Mouse (Mus musculus): Measurements from ENCODE around the gene Cltb. TPM values are rescaled to one million over a fixed set of nuclear protein-coding genes. Genes with fewer than 3 reads are reported as not detected.
"Not testable (repeated sequence)": the region's sequence is repeated elsewhere in the genome, so short reads cannot be mapped to it uniquely, and the experiment has no call there.

The Cltb gene
- 70.6 and 80.1 TPM in 2 replicates for total RNA-seq (2021)
- long read RNA-seq, experiment 1, transcript Cltb-202 (5 exons, 2,186 nt) = major isoform, 103 of 158 reads
- long read RNA-seq, experiment 1, partial matches to known transcripts = 5 of 158 reads
- long read RNA-seq, experiment 1, other reads (novel, unspliced or antisense) = 50 of 158 reads
- long read RNA-seq, experiment 2, transcript Cltb-202 (5 exons, 2,186 nt) = major isoform, 79 of 129 reads
- long read RNA-seq, experiment 2, partial matches to known transcripts = 0 of 129 reads
- long read RNA-seq, experiment 2, other reads (novel, unspliced or antisense) = 49 of 129 reads

DNA sequence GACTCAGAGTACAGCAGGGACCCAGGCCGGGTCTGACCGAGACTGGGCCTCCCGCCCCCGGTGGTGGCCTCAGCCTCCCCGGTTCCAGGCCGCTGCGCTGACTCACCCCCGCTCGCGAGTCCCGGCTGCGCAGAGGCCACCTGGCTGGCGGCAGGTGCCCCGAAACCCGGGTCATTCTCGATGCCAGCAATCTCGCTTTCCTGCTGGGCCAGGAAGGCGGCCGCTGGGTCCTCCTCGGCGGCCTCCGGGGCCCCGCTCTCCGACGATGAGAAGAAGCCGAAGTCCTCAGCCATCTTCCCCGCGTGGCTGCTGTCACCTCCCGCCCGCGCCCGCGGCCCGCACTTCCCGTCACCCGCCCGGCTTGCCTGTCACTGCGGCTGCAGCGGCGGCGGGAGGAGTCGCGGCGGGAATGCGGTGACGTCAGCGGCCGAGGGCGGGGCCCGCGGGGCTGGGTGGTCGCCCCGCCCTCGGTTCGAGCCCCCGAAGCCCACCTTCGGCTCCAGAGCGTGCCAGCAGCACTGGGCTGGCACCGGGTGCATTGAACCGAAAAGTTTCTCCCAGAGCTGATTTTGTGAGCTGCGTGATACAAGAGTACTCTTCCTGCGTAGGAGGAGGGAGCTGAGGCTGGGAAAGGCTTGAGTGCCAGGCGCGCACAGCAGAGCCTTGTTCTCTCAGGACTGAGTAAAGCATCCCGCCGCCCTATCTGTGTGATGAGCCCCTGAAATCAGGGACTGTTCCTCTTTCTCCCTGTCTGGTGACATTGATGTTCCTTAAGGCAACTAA lies at the start of gene Cltb:
Cltb (minus strand) TSS at position 373 of the 783 bp plus-strand sequence.
- peak; percentile 94 for DNase-seq

DNA sequence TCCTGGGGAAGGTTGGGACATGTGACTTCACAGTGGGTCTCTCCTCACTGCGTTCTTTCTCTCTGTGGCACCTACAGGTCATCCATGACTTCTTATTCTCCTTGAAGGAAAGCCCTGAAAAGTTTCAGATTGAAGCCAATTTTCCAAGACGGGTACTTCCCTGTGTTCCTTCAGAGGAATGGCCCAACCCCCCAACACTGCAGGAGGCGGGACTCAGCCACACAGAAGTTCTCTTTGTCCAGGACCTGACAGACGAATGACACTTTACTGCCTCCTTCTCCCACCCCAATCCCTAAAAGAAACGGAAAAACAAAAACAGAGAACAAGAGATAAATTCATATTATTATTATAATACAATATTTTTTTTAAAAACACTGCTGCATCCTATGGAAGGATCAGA lies 49.7 kb upstream of the Cltb start:
- no peak for DNase-seq

DNA sequence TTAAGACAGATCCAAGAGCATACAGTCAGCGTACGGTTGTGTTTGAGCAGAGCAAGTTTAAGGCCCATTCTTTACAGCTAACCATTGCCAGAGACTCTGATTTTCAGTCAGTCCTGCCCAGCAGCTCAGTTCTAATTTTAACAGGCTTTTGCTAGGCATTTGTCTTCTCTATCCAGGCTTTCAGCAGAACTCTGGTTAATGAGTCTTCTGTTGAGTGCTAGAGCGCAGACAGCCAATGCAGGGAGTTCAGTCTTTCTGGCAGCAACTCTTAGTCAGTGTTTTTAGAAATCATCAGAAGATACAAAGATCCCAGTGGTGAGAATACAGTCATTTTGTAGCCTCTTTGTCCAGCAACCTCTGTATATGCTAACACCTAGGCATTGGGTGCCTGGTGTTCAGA lies 39.3 kb upstream of the Cltb start:
- DNase-seq = no peak

DNA sequence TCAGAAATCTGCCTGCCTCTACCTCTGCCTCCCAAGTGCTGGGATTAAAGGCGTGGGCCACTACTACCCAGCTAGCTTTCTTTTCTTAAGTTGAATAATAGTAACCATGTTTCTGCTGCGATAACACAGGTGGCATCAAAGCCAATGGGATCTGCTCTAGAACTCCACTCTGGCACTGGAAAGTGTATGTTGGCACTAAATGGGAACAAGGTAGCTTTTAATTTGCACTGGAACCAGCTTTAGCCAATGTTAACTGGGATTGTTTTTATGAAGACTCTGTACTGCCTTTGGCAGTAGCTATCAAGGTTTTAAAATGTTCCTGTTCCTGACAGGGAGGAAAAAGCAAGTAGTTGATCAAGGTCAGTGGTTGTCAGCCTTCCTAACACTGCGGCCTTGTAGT lies 23.9 kb upstream of the Cltb start:
- no peak for DNase-seq

DNA sequence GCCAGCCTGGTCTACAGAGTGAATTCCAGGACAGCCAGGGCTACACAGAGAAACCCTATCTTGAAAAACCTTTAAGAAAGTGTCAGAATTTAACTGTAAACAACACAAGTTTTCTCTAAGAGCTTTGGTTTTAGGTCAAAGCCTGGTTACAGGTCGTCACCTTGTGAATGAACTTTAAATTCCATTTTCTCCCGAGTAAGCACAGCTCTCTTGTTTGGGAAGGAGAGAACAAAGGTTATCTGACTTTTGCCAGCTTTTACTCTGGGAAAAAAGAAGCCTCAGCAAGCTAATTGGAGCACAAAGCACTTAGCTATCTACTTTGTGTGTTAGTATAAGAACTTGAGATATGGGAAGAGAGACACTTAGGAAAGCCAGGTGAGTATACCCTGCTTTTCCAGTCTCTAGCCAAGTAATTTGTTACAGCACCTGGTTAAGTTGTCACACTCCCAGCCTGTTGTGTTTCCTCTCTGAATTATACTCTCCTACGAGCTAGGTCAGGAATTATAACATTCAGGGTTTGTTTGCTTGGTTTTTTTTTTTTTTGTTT lies 21.7 kb upstream of the Cltb start:
- DNase-seq = no peak

DNA sequence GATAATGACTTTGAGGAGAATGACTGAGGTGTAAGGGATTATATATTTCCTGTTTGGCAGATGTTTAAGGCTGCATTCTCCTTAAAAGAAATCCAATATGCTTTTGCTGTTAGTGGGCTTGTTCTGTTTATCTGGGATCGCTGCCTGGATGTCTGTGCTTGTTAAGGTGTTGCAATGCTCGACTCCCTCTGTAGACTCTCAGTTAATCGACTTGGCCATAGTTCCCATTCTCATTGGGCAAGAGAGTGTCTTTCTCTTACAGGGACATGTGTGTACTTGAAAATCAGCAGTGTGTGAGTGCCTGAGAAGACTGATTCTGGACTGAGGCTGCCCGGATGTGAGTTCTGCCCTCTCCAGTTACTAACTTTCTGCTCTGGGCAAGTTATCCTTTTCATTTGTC lies 18.0 kb upstream of the Cltb start:
- DNase-seq = peak; percentile 44

DNA sequence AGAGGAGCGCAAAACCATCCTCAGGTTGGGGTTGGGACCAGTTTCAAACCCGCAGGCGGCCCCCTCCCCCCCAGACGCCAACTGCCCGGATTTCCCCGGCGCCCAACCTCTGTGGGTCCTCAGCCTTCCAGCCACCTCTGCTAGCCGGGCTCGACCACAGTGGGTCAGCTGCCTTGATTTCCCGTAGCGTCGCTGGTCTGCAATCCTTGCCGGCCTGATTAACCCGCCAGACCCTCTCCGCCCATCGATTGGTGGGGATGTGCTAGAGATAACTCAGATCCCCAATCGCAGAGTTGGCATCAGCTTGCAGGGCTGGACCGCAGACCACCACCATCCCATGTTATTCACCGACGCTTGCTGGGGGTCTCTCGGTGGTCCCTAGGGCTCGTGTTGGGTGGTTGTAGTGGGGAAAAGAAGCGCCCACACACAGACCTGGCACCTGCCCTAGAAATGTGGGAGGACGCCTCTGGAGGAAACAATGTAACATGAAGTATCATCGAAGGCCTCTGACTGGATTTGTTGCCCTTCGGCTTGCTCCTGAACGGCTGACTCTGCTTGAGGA lies 10.9 kb upstream of the Cltb start:
- peak; percentile 47 for DNase-seq

DNA sequence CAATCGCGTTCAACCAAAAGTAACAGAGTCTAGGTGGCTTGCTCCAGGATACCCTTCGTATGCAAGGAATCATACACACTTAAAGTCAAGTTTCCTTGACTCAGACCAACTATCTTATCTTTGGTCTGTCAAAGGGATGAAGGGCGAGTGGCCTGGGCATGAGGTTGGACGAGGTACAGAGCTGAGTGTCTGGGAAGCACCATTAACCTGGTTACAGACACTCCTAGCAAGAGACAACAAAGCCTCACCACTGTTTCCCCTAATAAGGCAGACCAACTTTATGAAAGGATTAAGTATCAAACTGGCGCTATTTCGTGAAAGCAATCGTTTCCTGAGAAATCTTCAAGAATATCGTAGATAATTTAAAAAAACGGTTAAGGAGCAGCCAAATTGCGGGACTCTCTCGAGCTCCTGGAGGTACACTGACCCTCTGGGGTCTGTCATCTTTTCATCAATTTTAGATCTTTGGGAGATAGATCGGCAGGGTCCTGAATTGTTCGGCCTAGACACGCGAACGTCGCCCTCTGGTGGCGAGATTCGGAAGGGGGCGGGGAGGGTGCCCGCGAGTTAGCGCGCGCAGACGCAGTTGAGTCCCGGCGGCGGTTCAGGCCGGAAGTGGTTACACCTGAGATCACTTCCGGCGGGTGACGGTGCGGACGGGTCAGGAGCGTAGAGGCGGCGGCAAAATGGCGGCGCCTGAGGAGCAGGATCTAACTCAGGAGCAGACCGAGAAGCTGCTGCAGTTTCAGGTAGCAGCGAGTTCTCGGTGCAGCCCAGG lies 10.2 kb upstream of the Cltb start, which contains the start of gene Faf2:
Faf2 (plus strand) TSS at position 630 of the 778 bp plus-strand sequence.
- DNase-seq = peak; percentile 99

DNA sequence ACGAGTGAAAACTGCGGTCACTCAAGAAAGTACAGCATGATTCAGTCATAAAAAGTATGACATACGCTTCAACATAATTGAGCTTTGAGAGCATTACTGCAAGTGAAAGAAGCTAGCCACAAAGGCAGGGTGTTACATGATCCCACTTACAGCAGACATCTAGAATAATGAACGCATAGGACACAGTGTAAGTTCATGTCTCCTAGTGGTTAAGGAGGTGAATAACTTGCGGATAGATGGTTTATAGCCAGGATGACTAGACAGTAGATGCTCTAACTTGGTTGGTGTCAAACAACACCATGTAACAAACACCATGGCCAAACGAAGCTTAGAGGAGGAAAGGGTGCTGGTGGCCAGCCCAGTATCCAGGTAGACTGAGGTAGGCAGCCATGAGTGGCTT lies 5.9 kb upstream of the Cltb start:
- no peak for DNase-seq

DNA sequence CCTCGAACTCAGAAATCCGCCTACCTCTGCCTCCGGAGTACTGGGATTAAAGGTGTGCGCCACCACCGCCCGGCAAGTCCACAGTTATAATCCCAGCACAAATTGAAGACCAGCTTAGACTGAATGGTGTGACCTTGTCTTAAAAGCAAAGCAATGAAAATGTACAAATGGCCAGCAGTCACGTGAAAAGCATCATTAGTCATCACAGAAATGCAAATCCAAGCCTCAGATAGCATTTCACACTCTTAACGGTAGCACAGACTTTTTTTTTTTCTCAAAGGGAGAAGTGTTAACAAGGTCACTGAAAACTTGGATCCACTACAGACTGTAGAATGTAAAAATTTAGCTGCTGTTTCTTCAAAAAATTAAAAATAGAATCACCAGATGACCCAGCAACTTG lies 5.2 kb upstream of the Cltb start:
- DNase-seq = no peak

DNA sequence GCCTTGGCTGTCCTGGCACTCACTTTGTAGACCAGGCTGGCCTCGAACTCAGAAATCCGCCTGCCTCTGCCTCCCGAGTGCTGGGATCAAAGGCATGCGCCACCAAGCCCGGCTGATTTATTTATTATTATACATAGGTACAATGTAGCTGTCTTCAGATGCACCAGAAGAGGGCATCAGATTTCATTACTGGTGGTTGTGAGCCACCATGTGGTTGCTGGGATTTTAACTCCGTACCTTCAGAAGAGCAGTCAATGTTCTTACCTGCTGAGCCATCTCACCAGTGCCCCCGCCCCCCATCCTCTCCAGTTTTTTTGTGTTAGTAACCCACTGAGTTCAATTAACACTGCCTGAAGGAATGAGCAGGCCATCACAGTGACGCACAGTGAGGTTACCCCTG lies 2.0 kb upstream of the Cltb start:
- not testable (repeated sequence) for DNase-seq

DNA sequence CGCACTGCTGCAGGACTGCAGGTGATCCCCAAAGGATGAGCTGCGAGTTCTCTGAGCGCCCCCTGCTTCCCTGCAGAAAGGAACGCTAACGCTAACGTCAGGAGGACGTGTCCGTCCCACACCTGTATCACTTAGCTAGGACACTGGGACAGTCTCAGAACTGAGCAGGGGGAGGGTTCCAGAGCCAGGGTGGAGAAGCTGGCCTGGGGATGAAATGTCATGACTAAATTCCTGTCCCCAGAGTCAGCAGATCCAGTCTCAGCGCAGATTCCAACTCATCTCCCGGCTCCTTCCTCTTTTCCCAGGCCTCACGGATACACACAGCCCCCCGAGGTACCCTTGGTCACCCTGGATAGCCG lies 552 bp downstream of the Cltb start:
- peak; percentile 43 for DNase-seq

DNA sequence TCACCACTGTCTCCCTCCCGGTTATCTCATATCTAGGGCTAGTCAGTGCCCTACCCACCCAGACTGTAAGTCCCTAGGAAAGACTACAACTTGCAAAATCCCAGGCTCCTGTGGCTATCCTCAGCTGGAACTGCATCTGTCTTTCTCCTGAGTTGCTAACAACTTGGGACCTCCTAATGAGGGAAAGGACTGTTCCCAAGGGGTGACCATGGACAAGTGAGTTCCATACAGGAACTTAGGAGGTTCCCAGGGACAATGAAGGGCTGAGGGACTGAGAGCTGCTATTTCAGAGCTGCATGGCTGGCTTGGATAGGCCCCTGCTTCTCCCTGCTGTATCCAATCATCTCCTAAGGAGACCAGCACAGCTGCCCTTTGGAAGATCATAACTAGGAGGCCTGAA lies 1.8 kb downstream of the Cltb start:
- no peak for DNase-seq

DNA sequence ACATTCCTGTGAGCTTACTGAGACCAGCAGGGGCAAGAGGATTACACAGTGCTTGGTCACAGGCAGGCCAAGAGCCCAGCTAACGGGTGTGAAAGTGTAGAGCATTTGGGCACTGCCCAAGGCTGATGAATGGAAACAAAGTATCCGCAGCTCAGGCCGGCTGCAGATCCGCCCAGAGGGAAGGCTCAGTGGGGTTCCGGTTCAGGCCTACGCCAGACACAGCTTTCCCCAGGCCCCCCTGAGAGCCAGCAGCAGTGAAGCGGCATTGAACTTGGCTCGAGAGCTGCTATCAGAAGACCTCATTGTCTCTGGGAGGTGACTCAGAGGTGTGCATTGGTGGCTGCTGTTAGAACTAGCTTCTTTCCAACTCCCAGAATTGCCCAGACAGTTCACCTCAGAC lies 2.5 kb downstream of the Cltb start:
- no peak for DNase-seq

DNA sequence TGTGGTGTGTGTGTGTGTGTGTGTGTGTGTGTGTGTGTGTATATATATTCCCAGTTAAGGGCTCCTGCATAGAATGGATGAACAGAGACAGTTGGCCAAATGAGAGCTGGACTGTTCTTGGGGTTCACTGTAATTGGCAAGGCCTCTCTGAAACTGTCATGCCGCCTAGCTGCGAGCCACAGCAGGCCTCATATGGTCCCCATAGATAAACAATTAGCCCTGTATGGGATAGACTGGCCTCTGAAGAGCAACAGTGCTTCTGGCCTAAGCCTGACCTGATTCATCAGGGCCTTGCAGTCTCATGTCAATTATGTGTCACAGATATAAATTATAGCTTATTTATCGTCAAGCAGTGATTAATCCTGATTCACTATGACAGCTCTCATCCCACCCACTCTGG lies 3.1 kb downstream of the Cltb start:
- no peak for DNase-seq

DNA sequence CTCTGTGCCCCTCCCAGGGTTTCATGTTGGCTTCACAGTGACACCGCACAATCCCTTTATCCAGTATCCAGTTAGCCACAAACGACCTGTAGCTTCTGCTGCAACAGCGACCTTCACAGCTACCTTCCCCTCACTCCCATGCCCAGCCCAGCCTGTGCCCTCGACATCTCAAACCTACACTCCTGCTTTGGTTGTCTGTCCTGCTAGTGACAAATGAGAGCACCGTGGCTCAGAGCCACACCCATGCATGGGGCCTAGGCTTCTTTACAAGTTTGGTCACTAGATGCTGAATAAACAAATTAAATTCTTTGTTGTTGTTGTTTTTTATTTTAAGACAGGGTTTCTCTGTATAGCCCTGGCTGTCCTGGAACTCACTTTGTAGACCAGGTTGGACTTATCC lies 3.9 kb downstream of the Cltb start:
- DNase-seq = no peak

DNA sequence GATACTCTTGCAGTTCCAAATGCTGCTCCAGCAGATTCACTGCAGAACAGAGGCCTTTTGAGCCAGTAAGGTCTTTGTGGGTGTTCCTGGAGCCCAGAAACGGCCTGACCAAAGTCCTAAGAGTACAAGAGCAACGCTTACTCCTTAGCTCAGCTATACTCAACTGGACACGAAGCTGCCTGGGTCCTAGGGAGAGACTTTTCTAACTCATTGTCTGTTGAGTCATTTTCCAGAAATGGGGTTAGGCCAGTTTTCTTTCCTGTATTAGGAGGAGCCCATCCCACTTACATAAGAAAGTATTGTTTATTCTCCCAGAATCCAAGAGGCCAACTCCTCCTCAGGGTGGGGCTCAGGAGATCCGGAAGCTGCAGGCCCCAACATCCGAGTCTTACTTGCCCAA lies 5.7 kb downstream of the Cltb start:
- no peak for DNase-seq

DNA sequence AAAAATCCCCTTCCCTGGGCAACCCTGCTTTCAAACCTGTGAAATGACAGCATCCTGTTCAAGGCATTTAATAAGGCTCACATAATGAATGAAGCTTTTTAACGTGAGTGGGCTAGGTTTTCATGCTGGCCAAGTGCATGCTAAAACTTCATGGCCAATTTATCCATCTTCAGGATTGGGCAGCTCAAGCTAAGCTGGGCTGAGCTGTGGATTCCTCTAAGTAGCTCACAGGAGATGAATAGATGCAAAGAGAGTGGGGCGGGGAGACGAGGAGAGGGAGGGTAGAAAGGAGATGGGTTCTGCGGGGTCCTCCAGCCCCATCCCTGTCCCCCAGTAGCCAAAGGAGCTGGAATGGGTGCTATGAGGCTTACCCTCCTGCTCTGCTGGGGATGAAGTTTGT lies 6.9 kb downstream of the Cltb start:
- DNase-seq = no peak

DNA sequence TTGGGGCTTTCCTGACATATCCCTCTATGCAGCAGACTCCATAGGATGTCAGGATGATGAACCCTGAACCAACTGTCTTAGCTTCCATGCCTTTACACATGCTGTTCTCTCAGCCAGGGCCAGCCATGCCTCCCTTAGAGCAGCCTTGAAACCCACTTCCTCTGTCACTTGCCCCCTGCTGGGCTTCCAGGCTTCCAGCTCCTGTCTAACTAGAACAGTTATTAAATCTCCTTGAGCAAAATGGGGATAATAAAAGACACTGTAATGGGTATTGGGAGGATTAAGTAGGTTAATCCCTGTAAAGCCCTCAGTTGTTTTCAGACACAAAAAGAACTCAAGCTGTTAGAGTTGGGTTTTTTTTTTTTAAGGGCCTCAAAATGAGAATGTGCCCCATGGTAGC lies 7.6 kb downstream of the Cltb start:
- DNase-seq = peak; percentile 44

DNA sequence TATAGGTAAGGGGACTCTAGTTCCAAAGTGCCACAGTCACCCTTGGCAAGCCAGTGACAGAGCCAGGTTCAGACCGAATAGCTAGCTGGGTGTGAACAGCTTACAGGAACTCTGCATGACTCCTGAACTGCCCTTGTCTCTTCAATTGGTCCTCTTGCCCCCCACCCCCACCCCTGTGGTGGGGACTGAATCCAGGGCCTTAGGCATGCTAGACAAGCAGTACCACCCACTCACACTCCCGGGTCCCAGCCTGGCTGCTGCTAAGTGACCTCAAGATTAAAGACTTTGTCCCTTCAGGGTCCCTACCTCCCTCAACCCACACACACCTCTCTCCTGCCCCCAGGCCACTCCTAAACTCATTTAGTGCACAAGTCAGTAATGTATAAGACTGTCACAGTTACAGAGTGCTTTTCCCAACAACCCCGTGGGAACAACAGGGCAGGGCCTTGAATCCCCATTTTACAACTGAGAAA lies 8.5 kb downstream of the Cltb start:
- no peak for DNase-seq

DNA sequence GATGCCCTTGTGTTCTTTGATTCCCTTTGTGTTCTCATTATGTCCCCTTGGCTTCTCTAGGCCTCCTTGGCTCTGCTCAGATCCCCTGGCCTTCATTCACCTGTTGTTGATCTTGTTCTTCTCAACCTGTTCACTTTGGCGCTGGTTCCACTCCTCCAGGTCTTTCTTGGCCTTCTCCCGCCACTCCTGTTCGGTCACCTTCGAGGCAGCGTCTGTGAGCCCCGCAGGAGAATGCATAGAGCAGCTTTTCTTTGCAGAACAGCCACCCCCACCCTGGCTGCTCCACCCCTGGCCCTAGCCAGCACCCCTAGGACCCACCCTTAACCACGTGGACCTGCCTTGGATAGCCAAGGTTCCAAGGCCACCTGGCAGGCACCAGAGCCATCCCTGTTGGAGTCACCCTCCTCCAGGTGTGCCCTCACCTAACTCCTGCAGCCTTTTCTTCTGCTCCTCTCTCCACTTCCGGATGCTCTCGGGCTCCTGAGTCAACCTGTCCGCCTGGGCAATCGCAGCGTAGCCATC lies 12.5 kb downstream of the Cltb start:
- DNase-seq = no peak

DNA sequence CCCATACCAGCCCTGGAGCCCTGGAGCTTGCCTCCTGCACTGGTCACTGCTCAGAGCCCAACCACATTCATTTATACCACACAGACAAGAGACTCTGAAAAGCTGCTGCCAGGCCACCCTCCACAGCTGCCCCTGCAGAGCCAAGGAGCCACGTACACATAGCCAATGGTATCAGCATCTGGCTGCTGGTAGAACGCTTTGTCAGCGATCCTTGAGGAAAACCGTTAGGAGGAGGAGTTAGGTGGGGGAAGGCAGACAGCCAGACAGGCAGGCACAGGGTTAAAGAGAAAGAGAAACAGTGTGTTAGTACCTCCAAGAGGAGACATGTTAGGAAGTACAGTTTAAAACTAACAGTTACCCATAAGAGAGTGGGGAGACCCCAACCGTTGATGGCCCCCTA lies 14.3 kb downstream of the Cltb start:
- no peak for DNase-seq

Data from adrenal gland, postnatal 14 days (tissue).